Mouse (Mus musculus): ENCODE measurements around the gene Hcn2. TPM values are rescaled to one million over a fixed set of nuclear protein-coding genes. Genes with fewer than 3 reads are reported as not detected.

Gene Hcn2
- polyA plus RNA-seq, 1 experiment from 2014 or later, result 0.22 TPM

- H3K9ac ChIP-seq (ENCODE audit: low read length), result peak overlapping the region; percentile 97; the same call in 1 of the 2 replicates
- peak overlapping the region; percentile 95 for H3K4me2 ChIP-seq
- no peaks in the 10 kb centered on the region for H3K36me3 ChIP-seq (ENCODE audit: control insufficient read depth, insufficient read depth, low read length)
- H3K4me1 ChIP-seq (ENCODE audit: control insufficient read depth, insufficient read depth, low read length), result peaks cover 22% of the 10 kb centered on the region
- peak overlapping the region; percentile 97 for H3K4me3 ChIP-seq (ENCODE audit: low read depth, low read length)
- peak; percentile 99 for DNase-seq (ENCODE audit: low spot score, missing footprints)
- peak overlapping the region; percentile 78 for H3K27ac ChIP-seq (ENCODE audit: low read depth, low read length)
- peak; percentile 88 for ATAC-seq (ENCODE audit: low FRiP score)
- no peaks in the 10 kb centered on the region for H3K9me3 ChIP-seq (ENCODE audit: control insufficient read depth, low read length)
- no peaks in the 10 kb centered on the region for H3K27me3 ChIP-seq (ENCODE audit: control insufficient read depth, insufficient read depth, low read length)
- WGBS, result 13% methylated on average over 40 of the region's 40 CpGs
Observed at GRCm38 (mm10) chr10:79767372-79768244, 51.2 kb downstream of the Hcn2 start.

GRCm38 (mm10) chr10:79768400-79768799, 52.0 kb downstream of the Hcn2 start:
- H3K4me3 ChIP-seq (ENCODE audit: low read depth, low read length), result no peak overlapping the region
- 2% methylated on average over 5 of the region's 5 CpGs for WGBS

GRCm38 (mm10) chr10:79769329-79769728, 52.9 kb downstream of the Hcn2 start:
- Histone ChIP-seq H3K9me3 (ENCODE audit: control insufficient read depth, low read length) (no peaks in the 10 kb centered on the region), H3K4me3 (ENCODE audit: low read depth, low read length) (no peak overlapping the region), H3K4me1 (ENCODE audit: control insufficient read depth, insufficient read depth, low read length) (peaks cover 22% of the 10 kb centered on the region), H3K9ac (ENCODE audit: low read length) (no peak overlapping the region), H3K27me3 (ENCODE audit: control insufficient read depth, insufficient read depth, low read length) (no peaks in the 10 kb centered on the region), H3K4me2 (no peak overlapping the region), H3K36me3 (ENCODE audit: control insufficient read depth, insufficient read depth, low read length) (no peaks in the 10 kb centered on the region), H3K27ac (ENCODE audit: low read depth, low read length) (no peak overlapping the region)
- 63% methylated on average over 4 of the region's 4 CpGs for WGBS
- ATAC-seq (ENCODE audit: low FRiP score) (no peak), DNase-seq (ENCODE audit: low spot score, missing footprints) (no peak)

More at GRCm38 (mm10) chr10:79768400-79768799, 52.0 kb downstream of the Hcn2 start:
- Histone ChIP-seq H3K4me2 (no peak overlapping the region), H3K9ac (ENCODE audit: low read length) (no peak overlapping the region), H3K27me3 (ENCODE audit: control insufficient read depth, insufficient read depth, low read length) (no peaks in the 10 kb centered on the region), H3K4me1 (ENCODE audit: control insufficient read depth, insufficient read depth, low read length) (peaks cover 22% of the 10 kb centered on the region), H3K36me3 (ENCODE audit: control insufficient read depth, insufficient read depth, low read length) (no peaks in the 10 kb centered on the region), H3K27ac (ENCODE audit: low read depth, low read length) (no peak overlapping the region), H3K9me3 (ENCODE audit: control insufficient read depth, low read length) (no peaks in the 10 kb centered on the region)
- ATAC-seq (ENCODE audit: low FRiP score) (no peak), DNase-seq (ENCODE audit: low spot score, missing footprints) (peak; percentile 98)

GRCm38 (mm10) chr10:79772320-79772719, 55.9 kb downstream of the Hcn2 start:
- Histone ChIP-seq H3K4me1 (ENCODE audit: control insufficient read depth, insufficient read depth, low read length) (peaks cover 7% of the 10 kb centered on the region), H3K4me3 (ENCODE audit: low read depth, low read length) (no peak overlapping the region), H3K36me3 (ENCODE audit: control insufficient read depth, insufficient read depth, low read length) (no peaks in the 10 kb centered on the region), H3K27me3 (ENCODE audit: control insufficient read depth, insufficient read depth, low read length) (peaks cover 10% of the 10 kb centered on the region), H3K9me3 (ENCODE audit: control insufficient read depth, low read length) (no peaks in the 10 kb centered on the region; the same call in 1 of the 2 replicates), H3K27ac (ENCODE audit: low read depth, low read length) (no peak overlapping the region), H3K9ac (ENCODE audit: low read length) (no peak overlapping the region), H3K4me2 (no peak overlapping the region)
- 91% methylated on average over 3 of the region's 3 CpGs for WGBS
- DNase-seq (ENCODE audit: low spot score, missing footprints), result no peak
- ATAC-seq (ENCODE audit: low FRiP score), result no peak

- H3K27ac ChIP-seq (ENCODE audit: low read depth, low read length), result no peak overlapping the region
- no peak overlapping the region for H3K4me2 ChIP-seq
- no peaks in the 10 kb centered on the region; the same call in 1 of the 2 replicates for H3K4me1 ChIP-seq (ENCODE audit: control insufficient read depth, insufficient read depth, low read length)
- no peaks in the 10 kb centered on the region for H3K36me3 ChIP-seq (ENCODE audit: control insufficient read depth, insufficient read depth, low read length)
- ATAC-seq (ENCODE audit: low FRiP score), result no peak
- H3K27me3 ChIP-seq (ENCODE audit: control insufficient read depth, insufficient read depth, low read length), result peaks cover 18% of the 10 kb centered on the region
- no peak overlapping the region for H3K9ac ChIP-seq (ENCODE audit: low read length)
- no peak overlapping the region for H3K4me3 ChIP-seq (ENCODE audit: low read depth, low read length)
- H3K9me3 ChIP-seq (ENCODE audit: control insufficient read depth, low read length), result no peaks in the 10 kb centered on the region; the same call in 1 of the 2 replicates
- 89% methylated on average over 2 of the region's 2 CpGs for WGBS
- no peak for DNase-seq (ENCODE audit: low spot score, missing footprints)
Observed at GRCm38 (mm10) chr10:79773208-79773607, 56.8 kb downstream of the Hcn2 start.

- Histone ChIP-seq H3K27ac (ENCODE audit: low read depth, low read length) (no peak overlapping the region), H3K27me3 (ENCODE audit: control insufficient read depth, insufficient read depth, low read length) (peaks cover 33% of the 10 kb centered on the region), H3K4me3 (ENCODE audit: low read depth, low read length) (no peak overlapping the region), H3K4me1 (ENCODE audit: control insufficient read depth, insufficient read depth, low read length) (no peaks in the 10 kb centered on the region; the same call in 1 of the 2 replicates), H3K4me2 (no peak overlapping the region), H3K36me3 (ENCODE audit: control insufficient read depth, insufficient read depth, low read length) (no peaks in the 10 kb centered on the region), H3K9ac (ENCODE audit: low read length) (no peak overlapping the region), H3K9me3 (ENCODE audit: control insufficient read depth, low read length) (no peaks in the 10 kb centered on the region; the same call in 1 of the 2 replicates)
- WGBS, result 77% methylated on average over 5 of the region's 5 CpGs
- ATAC-seq (ENCODE audit: low FRiP score) (no peak), DNase-seq (ENCODE audit: low spot score, missing footprints) (no peak)
Observed at GRCm38 (mm10) chr10:79774486-79775279, 58.2 kb downstream of the Hcn2 start.

GRCm38 (mm10) chr10:79777103-79777531, 60.7 kb downstream of the Hcn2 start, which contains the start of gene Fstl3:
Fstl3 (plus strand) TSS chr10:79777272.
- Histone ChIP-seq H3K9ac (ENCODE audit: low read length) (peak within 1 kb of the TSS; percentile 4; the same call in 1 of the 2 replicates), H3K4me1 (ENCODE audit: control insufficient read depth, insufficient read depth, low read length) (peaks cover 8% of the 10 kb centered on the region), H3K36me3 (ENCODE audit: control insufficient read depth, insufficient read depth, low read length) (no peaks in the 10 kb centered on the region), H3K27ac (ENCODE audit: low read depth, low read length) (no peak within 1 kb of the TSS), H3K4me3 (ENCODE audit: low read depth, low read length) (peak within 1 kb of the TSS; percentile 18), H3K27me3 (ENCODE audit: control insufficient read depth, insufficient read depth, low read length) (peaks cover 43% of the 10 kb centered on the region), H3K4me2 (peak within 1 kb of the TSS; percentile 41), H3K9me3 (ENCODE audit: control insufficient read depth, low read length) (no peaks in the 10 kb centered on the region; the same call in 1 of the 2 replicates)
- no peak for ATAC-seq (ENCODE audit: low FRiP score)
- 1% methylated on average over 39 of the region's 39 CpGs for WGBS
- no peak for DNase-seq (ENCODE audit: low spot score, missing footprints)

GRCm38 (mm10) chr10:79778006-79778405, 61.6 kb downstream of the Hcn2 start:
- Histone ChIP-seq H3K27me3 (ENCODE audit: control insufficient read depth, insufficient read depth, low read length) (peaks cover 43% of the 10 kb centered on the region), H3K4me2 (no peak overlapping the region), H3K9me3 (ENCODE audit: control insufficient read depth, low read length) (no peaks in the 10 kb centered on the region; the same call in 1 of the 2 replicates), H3K4me3 (ENCODE audit: low read depth, low read length) (no peak overlapping the region), H3K9ac (ENCODE audit: low read length) (no peak overlapping the region), H3K4me1 (ENCODE audit: control insufficient read depth, insufficient read depth, low read length) (peaks cover 8% of the 10 kb centered on the region), H3K27ac (ENCODE audit: low read depth, low read length) (no peak overlapping the region), H3K36me3 (ENCODE audit: control insufficient read depth, insufficient read depth, low read length) (no peaks in the 10 kb centered on the region)
- 18% methylated on average over 15 of the region's 15 CpGs for WGBS
- ATAC-seq (ENCODE audit: low FRiP score), result no peak
- DNase-seq (ENCODE audit: low spot score, missing footprints), result peak; percentile 86

Data from midbrain, embryonic 11.5 days (tissue).